Mouse (Mus musculus): Measurements from ENCODE around the gene Prdx3.

DNA sequence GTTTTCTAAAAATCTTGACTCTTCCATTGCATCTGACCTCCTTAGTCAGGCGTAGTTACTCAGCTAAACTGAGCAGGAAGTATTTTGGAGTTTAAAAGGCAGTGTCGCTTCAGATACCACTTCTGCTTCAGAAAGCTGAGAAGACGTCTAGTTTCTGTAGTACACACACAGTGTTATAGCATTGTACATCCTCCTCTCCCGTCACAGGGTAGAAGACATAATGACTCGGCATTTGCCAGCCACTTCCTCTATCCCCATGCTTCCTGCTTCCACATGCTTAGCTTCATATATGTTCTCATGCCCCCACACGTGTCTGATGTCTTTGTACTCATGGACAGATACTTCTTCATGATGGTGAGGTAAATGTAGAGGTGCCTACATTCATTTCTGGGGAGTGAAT, 55.7 kb downstream of the Prdx3 start:
- TF ChIP-seq CTCF (IDR thresholded peaks at IDR 0.05; ENCODE audit: extremely low read depth, insufficient read depth, insufficient read length, insufficient replicate concordance) (no peak), POLR2A (IDR thresholded peaks at IDR 0.05; ENCODE audit: low read depth, low read length) (no peak)
